Mouse (Mus musculus) thymus, adult 18-20 months (tissue): ENCODE measurements around the gene Gm49322.

Experiments
- DNase-seq, 2 experiments: peaks; one replicate each; pipeline ENCODE4 v3.0.0; 2022; ENCODE audit warnings: mixed read lengths in 2 of 2

Gene Gm49322

GRCm38 (mm10) chr10:80656863-80657623 lies 51.2 kb downstream of the Gm49322 start, which contains the start of gene Btbd2:
Gene Btbd2 (minus strand): TSS chr10:80657071.
- DNase-seq, result peak in 1 of 2 experiments; percentile 58

- no peak for DNase-seq
These were observed 52.5 kb downstream of the Gm49322 start for GRCm38 (mm10) chr10:80658194-80658840.

DNA sequence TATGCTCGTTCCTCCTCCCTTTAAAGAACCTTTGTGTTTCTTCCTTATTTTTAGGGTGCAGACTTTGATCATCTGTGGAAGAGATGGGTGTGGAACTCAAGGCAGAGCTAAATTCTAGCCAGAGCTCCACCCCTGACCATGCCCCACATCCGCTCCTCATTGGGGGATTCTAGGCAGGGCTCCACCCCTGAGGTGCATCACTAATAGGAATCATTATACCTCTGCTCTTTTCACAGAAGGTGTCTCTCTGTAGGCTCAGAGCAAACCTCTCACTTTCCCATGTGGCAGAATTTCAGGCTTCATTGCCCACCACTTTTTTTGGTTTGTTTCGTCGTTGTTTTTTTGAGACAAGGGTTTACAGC lies 53.0 kb downstream of the Gm49322 start:
- DNase-seq, result peak in 1 of 2 experiments; percentile 52

- peak in 1 of 2 experiments; percentile 58 for DNase-seq
These were observed 53.4 kb downstream of the Gm49322 start for GRCm38 (mm10) chr10:80659213-80659612.

- peak; percentile 58 to 71 for DNase-seq
These were observed 55.3 kb downstream of the Gm49322 start for GRCm38 (mm10) chr10:80661149-80661548.

GRCm38 (mm10) chr10:80663485-80664196 lies 57.8 kb downstream of the Gm49322 start:
- no peak for DNase-seq

GRCm38 (mm10) chr10:80664197-80665015 lies 58.6 kb downstream of the Gm49322 start:
- no peak for DNase-seq

DNA sequence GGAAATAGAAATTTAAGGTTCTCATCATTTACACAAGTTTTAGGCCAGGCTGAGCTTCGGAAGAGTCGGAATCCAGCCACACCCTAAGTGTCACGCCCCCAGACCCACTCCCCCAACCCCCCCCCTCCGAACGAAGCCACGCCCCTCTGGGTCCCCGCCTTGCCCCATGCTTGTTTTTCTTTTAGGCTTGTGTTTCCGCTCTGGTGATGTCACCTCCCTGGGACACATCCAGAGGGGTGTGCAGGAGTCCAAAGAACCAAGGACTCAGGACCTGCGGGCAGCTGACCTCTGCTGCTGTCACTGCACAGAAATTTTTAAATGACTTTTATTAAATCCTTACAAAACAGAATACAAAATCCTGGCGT lies 59.2 kb downstream of the Gm49322 start:
- DNase-seq, result no peak
